Mouse (Mus musculus) macrophage (primary cell): ENCODE measurements around the gene Magi1. TPM values are rescaled to one million over a fixed set of nuclear protein-coding genes. Genes with fewer than 3 reads are reported as not detected.

Experiments
- H3K27ac ChIP-seq: fragments of 350-480 bp; formaldehyde crosslinking; 2 replicates; pipeline ENCODE4 v1.9.0; 2021
- H3K36me3 ChIP-seq: fragments of 350-480 bp; formaldehyde crosslinking; 2 replicates; pipeline ENCODE4 v1.9.0; 2021; ENCODE audit errors: inconsistent target
- H3K4me3 ChIP-seq: fragments of 350-480 bp; formaldehyde crosslinking; 2 replicates; pipeline ENCODE4 v1.9.0; 2021; ENCODE audit errors: inconsistent target
- H3K79me2 ChIP-seq: fragments of 350-480 bp; formaldehyde crosslinking; 2 replicates; pipeline ENCODE4 v1.9.0; 2021; ENCODE audit errors: inconsistent target
- WGBS: methylation state at CpG from one replicate; pipeline ENCODE4 v1.1.7; 2026; ENCODE audit warnings: inconsistent platforms; ENCODE audit not compliant: missing documents; 5-methylcytosine and 5-hydroxymethylcytosine counted together
- polyA plus RNA-seq: library from polyadenylated mRNA; stranded (reverse); fragments of 250-400 nt; gene quantifications from 3 replicates; pipeline ENCODE4 v1.2.4, GENCODE M21; 2018; ENCODE audit warnings: inconsistent platforms

Gene Magi1
- polyA plus RNA-seq, 1 experiment from 2014 or later, result 0.14 TPM

DNA sequence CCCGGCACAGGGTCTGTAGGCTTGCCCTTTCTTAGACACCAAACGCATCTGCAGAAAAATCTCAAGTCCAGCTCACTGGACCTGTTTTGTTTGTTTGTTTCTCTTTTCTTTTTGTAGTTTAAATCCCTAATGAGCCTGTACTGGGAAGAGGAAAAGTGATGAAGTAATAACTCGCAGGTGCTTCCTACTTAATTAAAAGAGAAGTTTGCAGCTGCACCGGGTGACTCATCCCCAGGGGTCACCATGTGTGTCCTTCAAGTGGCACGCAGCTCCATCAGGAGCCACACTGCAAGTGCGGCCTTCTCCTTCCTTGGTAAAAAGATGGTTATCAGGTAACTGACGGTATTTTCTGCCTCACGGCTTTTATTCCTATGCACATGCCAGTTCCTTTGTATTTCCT is 112.5 kb downstream of the Magi1 start:
- H3K79me2 ChIP-seq, result no peaks in the 10 kb centered on the region
- no peaks in the 10 kb centered on the region for H3K36me3 ChIP-seq
- H3K4me3 ChIP-seq, result no peak overlapping the region
- 22% methylated on average over 8 of the region's 8 CpGs for WGBS
- no peak overlapping the region for H3K27ac ChIP-seq

DNA sequence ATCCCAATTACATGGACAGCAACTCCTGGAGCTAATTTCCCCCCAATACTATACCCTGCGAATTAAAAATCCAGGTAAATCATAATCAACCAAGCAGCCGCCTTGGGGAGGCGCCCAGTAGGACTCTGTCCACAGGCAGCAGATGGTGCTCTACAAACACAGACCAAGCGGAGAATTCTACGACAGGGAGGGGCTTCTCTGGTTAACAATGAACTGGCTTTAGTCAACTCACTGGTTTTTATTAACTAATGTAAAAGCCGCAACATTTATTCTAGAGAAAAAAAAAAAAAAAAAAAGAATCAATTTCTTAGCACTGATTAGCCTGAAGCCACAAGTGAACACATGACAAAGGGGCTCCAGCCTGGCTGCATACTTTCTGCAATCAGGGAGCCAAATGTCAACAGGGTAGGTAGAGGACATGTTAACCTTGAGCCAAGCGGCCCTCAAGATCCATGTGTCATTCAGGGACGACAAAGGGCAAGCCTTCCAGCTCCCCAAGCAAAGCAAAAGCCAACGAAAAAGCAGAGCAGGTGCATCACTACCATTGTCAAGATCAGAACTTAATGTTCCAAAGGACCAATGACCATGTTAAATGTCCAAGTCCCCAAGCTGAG is 114.0 kb downstream of the Magi1 start:
- WGBS, result 90% methylated on average over 8 of the region's 9 CpGs
- no peaks in the 10 kb centered on the region for H3K36me3 ChIP-seq
- H3K4me3 ChIP-seq, result no peak overlapping the region
- no peaks in the 10 kb centered on the region for H3K79me2 ChIP-seq
- H3K27ac ChIP-seq, result no peak overlapping the region

DNA sequence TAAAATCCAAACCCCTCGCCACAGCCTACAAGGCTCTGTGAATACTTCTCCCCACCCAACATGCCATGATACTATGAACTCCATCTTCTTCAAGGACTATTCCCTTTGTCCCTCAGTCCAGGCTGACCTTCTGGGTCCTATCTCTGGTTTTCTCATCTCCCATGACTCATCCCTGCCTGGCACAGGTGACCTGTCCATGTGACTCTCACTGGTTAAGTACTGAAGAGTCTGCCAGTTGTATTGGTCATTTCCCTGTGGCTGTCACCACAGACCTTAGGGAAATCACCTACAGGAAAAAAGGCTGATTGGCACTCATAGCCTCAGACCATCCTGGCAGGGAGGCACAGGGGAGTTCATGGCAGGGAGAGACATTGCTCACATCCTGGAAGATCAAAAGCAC is 117.8 kb downstream of the Magi1 start:
- no peak overlapping the region for H3K27ac ChIP-seq
- H3K36me3 ChIP-seq, result no peaks in the 10 kb centered on the region
- WGBS, result 86% methylated on average over 1 of the region's 1 CpGs
- no peaks in the 10 kb centered on the region for H3K79me2 ChIP-seq
- H3K4me3 ChIP-seq, result no peak overlapping the region

DNA sequence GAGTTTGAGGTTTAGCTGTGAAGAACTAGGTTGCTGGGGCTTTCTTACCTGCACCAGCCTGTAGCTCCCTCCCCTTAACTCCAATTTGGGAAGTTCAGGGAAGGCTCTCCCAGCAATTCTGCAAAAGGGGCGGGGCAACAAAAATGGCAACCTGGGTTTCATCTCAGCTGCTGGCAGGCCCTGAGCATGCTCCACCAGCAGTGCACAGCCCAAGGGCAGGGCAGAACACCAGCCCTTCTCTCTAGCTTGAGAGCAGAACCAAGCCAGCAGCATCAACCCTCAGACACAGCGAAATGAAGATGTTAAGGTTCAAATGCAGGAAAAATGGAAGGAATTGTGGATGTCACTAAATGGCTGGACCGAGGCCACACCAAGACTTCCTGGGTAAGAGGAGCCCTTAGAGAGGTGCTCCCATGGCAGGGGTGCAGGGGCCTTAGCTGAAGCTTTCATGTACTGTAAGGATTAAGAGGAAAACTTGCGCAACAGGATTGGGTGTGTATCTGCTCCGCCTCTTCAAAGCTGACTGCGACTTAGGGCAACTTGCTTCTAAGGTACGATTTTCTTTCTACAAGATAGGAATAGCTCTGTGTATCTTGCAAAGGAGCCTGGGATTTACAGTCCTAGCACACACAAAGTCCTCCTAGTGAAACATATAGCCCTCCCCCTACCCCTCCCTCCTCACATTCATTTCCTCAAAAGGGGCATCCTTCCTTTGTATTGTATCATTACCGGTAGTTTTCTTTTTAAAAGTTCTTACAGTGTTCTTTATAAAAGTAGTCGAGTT is 118.8 kb downstream of the Magi1 start:
- 86% methylated on average over 9 of the region's 9 CpGs for WGBS
- Histone ChIP-seq H3K79me2 (no peaks in the 10 kb centered on the region), H3K4me3 (no peak overlapping the region), H3K27ac (no peak overlapping the region), H3K36me3 (no peaks in the 10 kb centered on the region)

DNA sequence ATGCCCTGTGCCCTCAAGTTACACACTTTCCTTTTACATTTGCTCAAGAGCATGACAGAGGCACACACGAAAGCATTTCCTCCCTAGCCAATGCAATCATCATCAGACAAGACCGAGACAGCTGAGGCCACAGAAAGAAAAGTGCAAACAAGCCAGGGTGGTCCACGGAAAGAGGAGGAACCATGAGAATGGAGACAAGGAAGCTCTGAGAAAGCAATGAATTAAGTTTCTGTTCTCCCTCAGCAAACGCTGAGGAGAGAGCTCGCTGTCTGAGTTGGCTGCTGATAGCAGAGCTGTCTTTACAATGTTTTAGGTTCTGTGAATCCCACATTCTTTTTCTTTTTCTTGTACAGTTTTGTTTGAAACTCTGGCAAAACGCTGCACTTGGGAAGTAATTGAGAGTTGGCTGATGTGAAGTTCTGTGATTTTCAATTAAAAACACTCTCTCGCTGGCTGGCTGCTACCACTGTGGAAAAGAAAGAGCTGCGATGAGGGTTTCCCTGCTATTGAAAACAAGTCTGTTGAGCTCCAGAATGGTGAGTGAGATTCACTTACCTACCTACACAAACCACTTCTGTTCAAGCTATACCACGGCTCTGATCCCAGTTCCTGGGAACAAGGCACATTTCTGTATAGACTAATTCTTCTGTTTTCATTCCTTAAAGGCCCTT is 120.3 kb downstream of the Magi1 start:
- WGBS, result 62% methylated on average over 9 of the region's 9 CpGs
- Histone ChIP-seq H3K36me3 (no peaks in the 10 kb centered on the region), H3K4me3 (no peak overlapping the region), H3K27ac (no peak overlapping the region), H3K79me2 (no peaks in the 10 kb centered on the region)

DNA sequence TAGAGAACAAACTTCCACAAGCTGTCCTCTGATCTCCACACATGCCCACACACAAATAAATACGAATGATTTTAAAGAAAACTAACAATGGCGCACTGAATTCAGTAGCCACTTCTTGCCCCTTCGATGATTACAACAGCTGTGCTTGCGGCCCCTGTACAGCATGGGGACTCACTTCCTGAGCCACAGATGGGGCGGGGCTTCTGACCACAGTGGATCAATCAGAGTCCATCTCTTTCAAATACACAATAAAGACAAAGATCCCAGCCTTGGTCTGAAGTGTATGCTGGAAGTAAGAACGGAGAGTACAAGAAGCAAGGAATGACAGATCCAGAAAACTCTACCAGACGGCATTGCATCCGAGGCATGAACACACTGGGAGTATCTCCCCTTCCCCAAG is 120.8 kb downstream of the Magi1 start:
- H3K27ac ChIP-seq, result no peak overlapping the region
- no peaks in the 10 kb centered on the region for H3K79me2 ChIP-seq
- no peaks in the 10 kb centered on the region for H3K36me3 ChIP-seq
- 58% methylated on average over 8 of the region's 8 CpGs for WGBS
- no peak overlapping the region for H3K4me3 ChIP-seq

DNA sequence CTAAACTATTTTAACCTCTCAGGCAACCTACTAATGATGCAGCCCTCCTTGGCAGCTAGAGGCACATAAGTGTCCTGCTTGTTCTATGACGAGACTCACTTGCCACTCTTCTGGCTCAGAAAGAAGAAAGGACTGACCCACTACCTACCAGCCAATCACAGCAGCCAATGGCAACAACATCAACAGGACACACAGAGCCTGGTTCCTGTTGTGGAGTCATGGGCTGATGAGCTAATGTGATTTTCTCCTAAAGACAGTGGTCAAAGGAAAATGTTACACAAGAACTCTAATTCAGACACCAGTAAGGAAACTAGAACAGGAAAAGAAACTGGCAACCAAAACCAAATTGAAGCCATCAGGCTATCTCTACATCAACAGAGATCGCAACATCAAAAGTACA is 124.5 kb downstream of the Magi1 start:
- 70% methylated on average over 2 of the region's 2 CpGs for WGBS
- no peak overlapping the region for H3K4me3 ChIP-seq
- no peak overlapping the region for H3K27ac ChIP-seq
- H3K36me3 ChIP-seq, result no peaks in the 10 kb centered on the region
- no peaks in the 10 kb centered on the region for H3K79me2 ChIP-seq

DNA sequence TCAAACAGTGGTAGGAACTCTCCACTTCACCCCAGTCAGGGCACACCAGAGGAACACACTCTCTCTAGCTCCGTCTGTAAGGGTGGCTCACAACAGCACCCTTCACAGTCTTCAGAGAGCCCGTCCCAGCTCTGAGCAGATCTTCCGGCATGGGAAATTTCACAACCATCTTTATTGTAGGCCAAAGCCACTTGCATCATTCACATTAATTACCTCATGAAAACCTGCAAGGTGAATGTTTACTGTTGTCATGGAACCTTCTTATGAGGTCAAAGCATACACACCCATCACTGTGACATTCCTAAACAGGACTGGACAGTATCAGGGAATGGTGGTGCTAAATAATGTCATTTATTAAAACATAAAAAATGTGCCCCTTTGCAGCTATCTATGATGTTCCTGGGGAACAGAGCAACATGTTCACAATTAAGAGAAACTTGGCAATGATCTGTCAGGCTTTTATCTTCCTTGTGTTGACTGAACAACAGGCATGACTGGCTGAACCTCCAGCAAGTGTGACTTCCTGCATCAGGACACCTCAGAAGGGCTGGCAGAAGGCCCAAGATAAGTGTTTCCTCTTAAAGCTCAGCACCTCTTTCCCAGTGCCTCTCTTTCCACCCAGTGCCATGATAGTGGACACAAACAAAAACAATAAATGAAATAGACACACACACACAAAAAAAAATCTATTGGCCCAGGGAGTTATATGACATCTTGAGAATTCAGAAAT is 125.4 kb downstream of the Magi1 start:
- no peaks in the 10 kb centered on the region for H3K36me3 ChIP-seq
- no peaks in the 10 kb centered on the region for H3K79me2 ChIP-seq
- WGBS, result 87% methylated on average over 3 of the region's 3 CpGs
- no peak overlapping the region for H3K4me3 ChIP-seq
- H3K27ac ChIP-seq, result no peak overlapping the region

DNA sequence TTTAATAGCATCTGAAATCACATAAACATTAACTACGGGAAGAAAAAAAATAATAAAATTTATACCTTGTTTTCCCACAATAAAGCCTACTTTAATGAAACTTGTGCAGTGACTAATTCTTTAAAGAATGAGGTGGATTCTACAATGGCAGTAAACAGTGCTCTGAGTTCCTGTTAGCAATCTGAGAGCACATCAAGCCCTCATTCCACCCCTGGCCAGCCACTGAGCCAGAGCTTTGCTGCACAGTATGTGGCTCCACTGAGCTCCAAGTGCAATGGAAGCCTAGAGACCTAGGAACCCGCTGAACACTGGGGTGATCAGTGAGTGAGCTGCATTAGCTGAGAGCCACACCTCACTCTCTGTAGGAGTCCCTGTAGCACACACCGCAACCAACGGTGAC is 127.7 kb downstream of the Magi1 start:
- no peak overlapping the region for H3K4me3 ChIP-seq
- WGBS, result 73% methylated on average over 4 of the region's 4 CpGs

DNA sequence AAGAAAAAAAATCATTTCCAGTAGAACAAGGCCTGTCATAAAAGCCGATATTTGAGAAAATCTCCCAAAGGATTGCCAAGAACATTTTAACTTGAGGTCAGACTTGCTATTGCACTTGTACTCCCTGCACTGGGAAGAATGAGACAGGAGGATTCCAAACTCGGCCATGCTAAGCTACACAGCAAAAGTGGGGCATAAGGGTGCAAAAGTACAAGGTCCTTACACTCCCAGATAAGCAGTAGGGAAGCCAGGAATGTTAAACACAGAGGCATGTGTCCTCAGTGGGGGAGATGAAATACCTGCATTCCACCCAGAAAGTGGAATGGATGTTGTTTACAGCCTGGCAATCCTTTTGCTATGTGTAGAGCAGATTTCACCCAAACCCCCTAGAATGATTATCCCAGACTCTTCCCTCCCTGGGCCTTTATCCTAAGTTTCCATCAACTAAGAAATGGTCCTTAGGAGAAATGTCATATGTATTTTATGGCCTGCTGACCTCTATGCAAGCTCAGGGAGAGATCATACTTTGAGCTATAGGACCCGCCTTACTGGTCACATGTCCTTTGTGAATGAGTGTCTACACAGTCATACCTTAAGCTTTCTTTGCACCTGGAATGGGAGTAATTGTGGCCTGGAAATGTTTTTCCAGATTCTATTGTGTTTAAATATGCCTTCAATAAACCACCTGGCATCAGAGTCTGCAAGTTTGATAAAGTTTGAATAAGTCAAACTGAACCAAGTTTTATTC is 128.7 kb downstream of the Magi1 start:
- no peaks in the 10 kb centered on the region for H3K36me3 ChIP-seq
- WGBS, result 70% methylated on average over 3 of the region's 3 CpGs
- H3K79me2 ChIP-seq, result no peaks in the 10 kb centered on the region
- no peak overlapping the region for H3K4me3 ChIP-seq
- H3K27ac ChIP-seq, result no peak overlapping the region

More for the DNA sequence above, 127.7 kb downstream of the Magi1 start:
- Histone ChIP-seq H3K79me2 (no peaks in the 10 kb centered on the region), H3K36me3 (no peaks in the 10 kb centered on the region), H3K27ac (no peak overlapping the region)

DNA sequence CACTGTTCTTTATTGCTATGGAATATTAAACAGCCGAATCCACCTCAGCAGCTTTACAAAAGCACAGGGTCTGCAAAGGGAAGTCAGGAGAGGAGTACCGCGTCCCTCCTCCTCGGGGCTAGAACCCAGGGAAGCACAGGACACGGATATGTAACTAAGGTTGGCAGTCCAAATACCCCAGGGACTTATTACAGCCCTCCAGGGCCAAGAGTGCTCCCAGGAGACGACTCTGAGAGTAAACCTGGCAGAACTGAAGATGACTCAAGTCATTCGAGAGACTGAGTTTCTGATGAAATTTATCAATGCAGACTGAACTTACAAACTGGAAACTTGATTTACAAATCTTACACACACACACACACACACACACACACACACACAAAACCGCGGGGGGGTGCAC is 130.8 kb downstream of the Magi1 start:
- 82% methylated on average over 9 of the region's 9 CpGs for WGBS

DNA sequence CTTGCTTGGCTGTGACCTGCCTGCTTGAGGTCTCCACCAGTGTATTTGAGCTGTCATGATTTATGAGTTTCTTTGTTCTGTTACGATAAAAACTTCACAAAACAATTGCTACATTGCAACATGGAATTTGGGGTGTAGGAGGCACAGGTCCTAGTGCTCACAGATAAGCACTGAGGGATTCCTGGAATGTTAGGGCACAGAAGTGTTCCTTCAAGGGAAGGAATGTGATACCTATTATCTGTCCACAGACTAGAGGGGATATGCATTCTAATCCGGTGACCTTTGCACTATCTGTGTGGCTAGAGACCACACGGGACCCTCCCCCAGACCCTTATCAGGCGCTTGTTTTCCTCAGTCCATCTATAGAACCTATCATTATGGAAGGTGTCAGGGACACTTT is 132.8 kb downstream of the Magi1 start:
- WGBS, result 78% methylated on average over 4 of the region's 4 CpGs
- no peaks in the 10 kb centered on the region for H3K79me2 ChIP-seq
- H3K36me3 ChIP-seq, result no peaks in the 10 kb centered on the region
- H3K4me3 ChIP-seq, result no peak overlapping the region
- no peak overlapping the region for H3K27ac ChIP-seq

More for the DNA sequence above, 130.8 kb downstream of the Magi1 start:
- H3K79me2 ChIP-seq, result no peaks in the 10 kb centered on the region
- no peak overlapping the region for H3K27ac ChIP-seq
- H3K4me3 ChIP-seq, result no peak overlapping the region
- H3K36me3 ChIP-seq, result no peaks in the 10 kb centered on the region

DNA sequence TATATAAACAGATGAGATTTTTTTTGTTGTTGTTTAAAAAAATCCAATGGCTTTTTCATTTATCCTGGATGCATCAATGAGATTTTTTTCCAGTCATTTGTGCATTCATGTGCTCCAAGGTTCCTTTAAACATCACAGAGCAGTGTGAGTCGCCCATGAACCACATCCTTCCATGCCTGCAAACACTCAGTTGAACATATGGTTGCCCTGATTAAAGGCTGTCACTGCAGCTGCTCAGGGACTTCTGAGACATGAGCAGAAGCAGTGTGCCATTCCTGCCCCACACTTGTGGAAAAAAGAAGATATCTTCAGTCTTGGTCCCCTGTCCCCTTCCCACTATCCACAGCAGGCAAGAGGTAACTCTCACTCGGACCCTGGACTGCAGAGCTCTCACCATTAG is 133.9 kb downstream of the Magi1 start:
- Histone ChIP-seq H3K79me2 (no peaks in the 10 kb centered on the region), H3K27ac (no peak overlapping the region), H3K4me3 (no peak overlapping the region), H3K36me3 (no peaks in the 10 kb centered on the region)
- WGBS, result 63% methylated on average over 2 of the region's 2 CpGs

DNA sequence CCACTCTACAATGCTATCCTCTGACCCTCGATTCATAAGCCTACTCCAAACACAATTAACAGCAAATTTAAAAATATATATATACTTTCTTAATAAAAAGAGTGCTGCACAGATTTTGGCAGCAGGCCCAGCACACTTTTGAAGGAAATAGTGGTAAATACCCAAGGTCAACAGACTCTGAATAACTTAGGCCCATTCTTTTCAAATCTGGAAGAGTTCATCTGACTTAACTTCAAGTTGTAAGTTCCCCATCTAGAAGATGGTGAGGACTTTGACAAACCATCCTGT is 137.6 kb downstream of the Magi1 start:
- no peak overlapping the region for H3K4me3 ChIP-seq
- no peaks in the 10 kb centered on the region for H3K36me3 ChIP-seq
- 29% methylated on average over 1 of the region's 1 CpGs for WGBS
- H3K79me2 ChIP-seq, result no peaks in the 10 kb centered on the region
- no peak overlapping the region for H3K27ac ChIP-seq
